Mouse (Mus musculus) neural tube, embryonic 14.5 days (tissue): Measurements from ENCODE around the gene Ltbp1. TPM values are rescaled to one million over a fixed set of nuclear protein-coding genes. Genes with fewer than 3 reads are reported as not detected.

ENCODE experiments used
- ATAC-seq: fragments of 200-750 bp; cut with Nextera tagmentation; 2 replicates; pipeline ENCODE4 v1.8.0; 2017; ENCODE audit warnings: low read depth, mild to moderate bottlenecking, moderate TSS enrichment, moderate library complexity
- H3K27ac ChIP-seq: fragments of 300-500 bp; sonication (generic); 2 replicates; pipeline ENCODE4 v1.5.1; 2014; ENCODE audit warnings: low read depth, mild to moderate bottlenecking, control low read depth, low read length, moderate library complexity, mixed read lengths
- H3K27me3 ChIP-seq: fragments of 300-500 bp; sonication (generic); 2 replicates; pipeline ENCODE4 v1.6.1; 2014; ENCODE audit warnings: low read length; ENCODE audit not compliant: control insufficient read depth, insufficient read depth
- H3K36me3 ChIP-seq: fragments of 300-500 bp; sonication (generic); 2 replicates; pipeline ENCODE4 v1.6.1; 2014; ENCODE audit warnings: low read length, mixed read lengths; ENCODE audit not compliant: control insufficient read depth, insufficient read depth
- H3K4me1 ChIP-seq: fragments of 300-500 bp; sonication (generic); 2 replicates; pipeline ENCODE4 v1.6.1; 2014; ENCODE audit warnings: low read length; ENCODE audit not compliant: control insufficient read depth, insufficient read depth
- H3K4me2 ChIP-seq: fragments of 300-500 bp; sonication (generic); 2 replicates; pipeline ENCODE4 v1.6.1; 2014; ENCODE audit warnings: mild to moderate bottlenecking, low read depth, low read length, control low read depth
- H3K4me3 ChIP-seq: fragments of 300-500 bp; sonication (generic); 2 replicates; pipeline ENCODE4 v1.5.1; 2014; ENCODE audit warnings: low read depth, low read length, control low read depth, mixed read lengths
- H3K9ac ChIP-seq: fragments of 300-500 bp; sonication (generic); replicated peaks from 2 replicates; pipeline ENCODE4 v1.6.1; 2014; ENCODE audit warnings: low read depth, mild to moderate bottlenecking, control low read depth, low read length, mixed read lengths
- H3K9me3 ChIP-seq: fragments of 300-500 bp; sonication (generic); 2 replicates; pipeline ENCODE4 v1.6.1; 2016; ENCODE audit warnings: low read length; ENCODE audit not compliant: control insufficient read depth
- whole genome bisulfite sequencing: fragments of 180-500 bp; shearing (Covaris S2); extraction: QIAGEN DNeasy Blood & Tissue Kit; methylation state at CpG from one replicate; pipeline ENCODE4 v1.1.7; 2014; 5-methylcytosine and 5-hydroxymethylcytosine counted together
- polyA plus RNA-seq: library from polyadenylated mRNA; unstranded; fragments of >200 nt; fragmentation: Nextera tagmentation; extraction: Ambion mirVana; gene quantifications from 2 replicates; pipeline ENCODE4 v1.2.1, GENCODE M21; 2014

The Ltbp1 gene
- 2.5 and 2.7 TPM in 2 replicates for polyA plus RNA-seq

DNA sequence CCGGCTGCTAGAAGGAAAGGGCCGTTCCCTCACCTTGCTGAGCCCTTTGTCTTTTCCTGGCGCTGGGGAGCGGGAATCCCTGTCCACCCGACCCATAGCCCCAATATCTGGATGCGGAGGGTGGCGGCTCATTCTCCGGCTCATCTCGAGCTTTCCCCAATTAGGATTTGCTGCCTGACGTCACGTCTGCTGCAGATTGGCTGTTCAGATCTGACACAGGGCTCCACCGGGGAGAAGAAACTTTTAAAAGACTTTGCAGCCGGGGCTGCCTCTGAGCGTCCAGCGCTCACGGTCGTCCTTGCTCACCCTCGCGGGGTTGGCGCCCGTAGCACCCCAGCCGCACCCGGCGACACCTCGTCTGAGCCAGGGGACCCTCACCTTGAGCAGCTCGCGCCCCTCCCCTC is at the start of gene Ltbp1:
Gene Ltbp1, plus strand, starts transcription at position 288 of the 404 bp plus-strand sequence.
- H3K4me3 ChIP-seq = peak within 1 kb of the TSS; percentile 75
- H3K27ac ChIP-seq = no peak within 1 kb of the TSS; the same call in 1 of the 2 replicates
- 0 out of 2 replicates have a peak, but pooled peaks cover 3% of the 10 kb centered on the region for H3K4me1 ChIP-seq
- no peaks in the 10 kb centered on the region for H3K9me3 ChIP-seq
- WGBS = 0% methylated on average over 27 of the region's 27 CpGs
- H3K27me3 ChIP-seq = no peaks in the 10 kb centered on the region
- peak within 1 kb of the TSS; percentile 63 for H3K9ac ChIP-seq
- no peaks in the 10 kb centered on the region for H3K36me3 ChIP-seq
- peak within 1 kb of the TSS; percentile 99 for H3K4me2 ChIP-seq
- peak; percentile 76 for ATAC-seq

DNA sequence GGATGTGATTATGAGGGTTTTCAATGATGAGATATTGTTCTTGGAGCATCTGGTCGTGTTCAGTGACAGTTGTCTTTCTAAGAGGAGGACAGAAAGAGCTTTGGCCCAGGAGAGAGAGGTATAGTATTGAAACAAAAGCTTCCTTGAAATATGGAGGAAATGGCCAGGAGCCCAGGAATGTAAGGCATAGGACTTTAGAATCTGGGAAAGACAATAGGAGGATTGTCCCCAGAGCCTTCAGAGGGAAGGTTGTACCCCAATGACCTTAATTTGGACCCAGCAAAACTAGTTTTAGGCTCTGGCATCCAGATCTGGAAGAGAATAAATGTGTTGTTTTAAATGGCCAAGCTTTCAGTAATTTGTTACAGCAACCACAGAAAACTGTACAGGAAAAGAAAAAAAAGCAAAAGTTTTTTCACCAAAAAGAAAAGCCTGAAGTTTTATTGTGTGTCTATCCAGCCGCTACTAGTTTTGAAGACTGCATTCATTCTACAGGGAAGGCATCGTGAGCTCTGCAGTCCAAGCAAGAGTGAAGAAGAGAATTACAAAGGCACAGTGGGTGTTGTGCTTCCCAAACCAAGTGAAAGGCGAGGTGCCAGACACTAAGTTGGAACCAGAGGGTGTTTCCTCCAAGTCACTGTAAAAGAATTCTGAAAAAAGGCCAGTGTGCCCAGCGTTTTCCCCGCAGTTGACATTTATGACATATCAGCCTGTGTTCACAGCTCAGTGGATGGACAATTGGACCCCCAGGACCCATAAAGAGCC is 45.7 kb upstream of the Ltbp1 start:
- ATAC-seq = no peak
- Histone ChIP-seq H3K4me2 (no peak overlapping the region), H3K27me3 (no peaks in the 10 kb centered on the region), H3K9ac (no peak overlapping the region), H3K27ac (no peak overlapping the region), H3K36me3 (no peaks in the 10 kb centered on the region), H3K4me1 (no peaks in the 10 kb centered on the region), H3K9me3 (no peaks in the 10 kb centered on the region), H3K4me3 (no peak overlapping the region)
- 22% methylated on average over 6 of the region's 6 CpGs for WGBS

GRCm38 (mm10) chr17:74963222-74963621 is 42.1 kb upstream of the Ltbp1 start:
- no peaks in the 10 kb centered on the region for H3K27me3 ChIP-seq
- WGBS = 96% methylated on average over 8 of the region's 8 CpGs
- no peak for ATAC-seq
- H3K4me3 ChIP-seq = no peak overlapping the region
- H3K36me3 ChIP-seq = no peaks in the 10 kb centered on the region
- no peaks in the 10 kb centered on the region for H3K4me1 ChIP-seq
- H3K4me2 ChIP-seq = no peak overlapping the region
- no peak overlapping the region for H3K27ac ChIP-seq
- no peaks in the 10 kb centered on the region for H3K9me3 ChIP-seq
- no peak overlapping the region for H3K9ac ChIP-seq

DNA sequence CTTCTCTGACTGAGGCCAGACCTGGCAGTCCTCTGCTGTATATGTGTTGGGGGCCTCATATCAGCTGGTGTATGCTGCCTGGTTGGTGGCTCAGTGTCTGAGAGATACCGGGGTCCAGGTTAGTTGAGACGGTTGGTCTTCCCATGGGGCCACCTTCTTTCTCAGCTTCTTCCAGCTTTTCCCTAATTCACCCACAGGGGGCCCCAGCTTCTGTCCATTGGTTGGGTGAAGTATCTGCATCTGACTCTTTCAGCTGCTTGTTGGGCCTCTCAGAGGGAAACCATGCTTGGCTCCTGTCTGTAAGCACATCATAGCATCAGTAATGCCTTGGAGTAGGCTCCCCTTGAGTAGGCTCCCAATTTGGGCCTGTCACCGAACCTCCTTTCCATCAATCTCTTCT is 41.5 kb upstream of the Ltbp1 start:
- Histone ChIP-seq H3K4me2 (no peak overlapping the region), H3K36me3 (no peaks in the 10 kb centered on the region), H3K4me3 (no peak overlapping the region), H3K4me1 (no peaks in the 10 kb centered on the region), H3K27ac (no peak overlapping the region), H3K9ac (no peak overlapping the region), H3K9me3 (no peaks in the 10 kb centered on the region), H3K27me3 (no peaks in the 10 kb centered on the region)
- WGBS = 97% methylated on average over 3 of the region's 3 CpGs
- ATAC-seq = no peak

GRCm38 (mm10) chr17:74967298-74967848 is 38.0 kb upstream of the Ltbp1 start:
- H3K9me3 ChIP-seq = no peaks in the 10 kb centered on the region
- H3K36me3 ChIP-seq = no peaks in the 10 kb centered on the region
- no peaks in the 10 kb centered on the region for H3K27me3 ChIP-seq
- H3K4me2 ChIP-seq = no peak overlapping the region
- ATAC-seq = no peak
- WGBS = 26% methylated on average over 7 of the region's 7 CpGs
- H3K27ac ChIP-seq = no peak overlapping the region
- no peak overlapping the region for H3K4me3 ChIP-seq
- H3K9ac ChIP-seq = no peak overlapping the region
- H3K4me1 ChIP-seq = no peaks in the 10 kb centered on the region

DNA sequence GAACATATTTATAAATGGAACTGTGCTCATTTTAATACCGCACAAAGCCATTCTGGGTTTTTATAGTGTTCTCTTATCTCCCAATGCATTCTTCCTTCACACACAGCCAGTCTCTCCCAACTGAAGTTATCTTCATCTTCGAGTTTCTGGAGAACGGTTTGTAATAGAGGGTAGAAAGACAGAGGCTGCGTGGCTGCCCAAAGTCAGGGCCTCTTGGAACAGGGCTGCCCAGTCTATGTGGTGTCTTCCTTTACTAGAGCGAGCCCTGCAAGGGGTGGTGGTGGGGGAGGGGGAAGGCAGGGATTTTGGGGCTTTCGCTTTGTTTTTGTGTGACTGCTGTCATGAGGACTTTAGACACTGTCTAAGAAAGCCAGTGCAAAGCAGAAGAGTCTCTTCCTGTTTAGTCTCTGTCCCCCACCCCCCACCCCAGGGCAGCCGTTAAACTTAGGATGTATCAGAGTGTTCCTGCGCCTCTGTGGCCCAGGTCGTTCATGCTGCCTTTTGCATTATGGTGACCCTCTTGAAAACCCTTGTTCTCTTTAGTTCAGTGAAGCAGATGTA is 37.1 kb upstream of the Ltbp1 start:
- 63% methylated on average over 9 of the region's 9 CpGs for WGBS
- Histone ChIP-seq H3K36me3 (no peaks in the 10 kb centered on the region), H3K9ac (no peak overlapping the region), H3K9me3 (no peaks in the 10 kb centered on the region), H3K27ac (no peak overlapping the region), H3K27me3 (no peaks in the 10 kb centered on the region), H3K4me3 (no peak overlapping the region), H3K4me1 (no peaks in the 10 kb centered on the region), H3K4me2 (no peak overlapping the region)
- no peak for ATAC-seq

GRCm38 (mm10) chr17:74968738-74969271 is 36.6 kb upstream of the Ltbp1 start:
- no peak for ATAC-seq
- WGBS = 52% methylated on average over 16 of the region's 16 CpGs
- H3K9me3 ChIP-seq = no peaks in the 10 kb centered on the region
- H3K27ac ChIP-seq = no peak overlapping the region
- H3K9ac ChIP-seq = no peak overlapping the region
- H3K36me3 ChIP-seq = no peaks in the 10 kb centered on the region
- H3K4me1 ChIP-seq = no peaks in the 10 kb centered on the region
- H3K27me3 ChIP-seq = no peaks in the 10 kb centered on the region
- H3K4me3 ChIP-seq = no peak overlapping the region
- no peak overlapping the region for H3K4me2 ChIP-seq

DNA sequence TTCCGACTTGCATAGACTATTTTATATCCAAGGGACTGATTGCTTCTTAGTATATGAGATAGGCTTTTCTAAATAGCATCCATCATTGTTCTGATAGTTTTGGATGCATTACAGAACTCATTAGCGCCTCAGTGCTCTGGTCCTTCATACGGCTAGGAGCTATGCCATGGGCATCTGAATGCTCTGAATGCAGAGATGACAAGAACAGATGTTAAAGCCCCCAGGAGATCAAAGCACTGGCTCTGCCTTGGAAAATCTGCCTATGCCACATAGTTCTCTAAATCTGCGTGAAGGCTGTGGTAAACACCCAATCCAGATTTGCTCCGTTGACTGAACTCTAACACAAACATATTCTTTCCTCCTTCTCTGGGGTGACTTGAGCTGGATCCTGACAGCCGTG is 30.2 kb upstream of the Ltbp1 start:
- H3K9ac ChIP-seq = no peak overlapping the region
- WGBS = 63% methylated on average over 6 of the region's 6 CpGs
- no peak overlapping the region for H3K4me2 ChIP-seq
- no peak for ATAC-seq
- H3K27ac ChIP-seq = no peak overlapping the region
- no peak overlapping the region for H3K4me3 ChIP-seq
- H3K9me3 ChIP-seq = no peaks in the 10 kb centered on the region
- H3K27me3 ChIP-seq = no peaks in the 10 kb centered on the region
- no peaks in the 10 kb centered on the region for H3K4me1 ChIP-seq
- no peaks in the 10 kb centered on the region for H3K36me3 ChIP-seq
